Mouse (Mus musculus) thymus, adult 18-20 months (tissue): ENCODE measurements around the gene Ipo4.

ENCODE experiments used
- DNase-seq, 2 experiments: peaks; one replicate each; pipeline ENCODE4 v3.0.0; 2022; ENCODE audit warnings: mixed read lengths in 2 of 2

The Ipo4 gene

DNA sequence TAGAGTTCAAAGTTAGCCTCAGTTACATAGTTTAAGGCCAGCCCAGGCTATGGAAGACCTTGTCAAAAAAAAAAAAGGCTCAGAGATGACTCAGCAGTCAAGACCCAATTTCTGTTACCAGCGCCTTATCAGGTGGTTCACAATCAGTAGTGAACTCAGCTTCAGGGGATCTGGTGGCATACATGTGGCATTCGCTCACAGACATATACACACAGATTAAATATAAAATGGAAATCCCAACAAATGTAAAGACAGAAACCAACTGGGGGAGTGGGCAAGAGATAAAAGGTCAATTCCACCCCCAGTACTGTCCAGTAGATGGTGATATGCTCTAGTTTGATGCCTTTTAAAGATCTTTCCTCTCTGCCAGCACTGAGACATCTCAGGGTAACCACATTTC is 49.6 kb downstream of the Ipo4 start:
- no peak for DNase-seq

DNA sequence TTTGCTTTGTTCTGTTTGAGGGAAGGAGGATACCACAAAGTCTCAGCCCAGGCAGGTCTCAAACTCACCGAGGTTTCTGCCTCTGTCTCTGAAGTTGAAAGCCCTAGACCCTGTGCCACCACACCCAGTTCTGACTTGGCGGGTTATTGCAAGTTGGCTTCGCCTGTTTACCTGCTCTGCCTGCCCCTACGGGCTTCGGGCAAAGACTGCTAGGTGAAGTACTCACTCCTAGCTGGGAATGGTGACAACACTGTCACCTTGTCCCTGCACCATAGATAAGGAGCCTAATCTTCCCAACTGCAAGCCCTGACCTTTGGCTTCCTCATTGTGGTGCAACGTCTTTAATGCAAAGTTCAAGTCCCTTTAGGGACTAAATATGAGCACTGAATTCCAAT is 50.2 kb downstream of the Ipo4 start:
- DNase-seq: no peak

DNA sequence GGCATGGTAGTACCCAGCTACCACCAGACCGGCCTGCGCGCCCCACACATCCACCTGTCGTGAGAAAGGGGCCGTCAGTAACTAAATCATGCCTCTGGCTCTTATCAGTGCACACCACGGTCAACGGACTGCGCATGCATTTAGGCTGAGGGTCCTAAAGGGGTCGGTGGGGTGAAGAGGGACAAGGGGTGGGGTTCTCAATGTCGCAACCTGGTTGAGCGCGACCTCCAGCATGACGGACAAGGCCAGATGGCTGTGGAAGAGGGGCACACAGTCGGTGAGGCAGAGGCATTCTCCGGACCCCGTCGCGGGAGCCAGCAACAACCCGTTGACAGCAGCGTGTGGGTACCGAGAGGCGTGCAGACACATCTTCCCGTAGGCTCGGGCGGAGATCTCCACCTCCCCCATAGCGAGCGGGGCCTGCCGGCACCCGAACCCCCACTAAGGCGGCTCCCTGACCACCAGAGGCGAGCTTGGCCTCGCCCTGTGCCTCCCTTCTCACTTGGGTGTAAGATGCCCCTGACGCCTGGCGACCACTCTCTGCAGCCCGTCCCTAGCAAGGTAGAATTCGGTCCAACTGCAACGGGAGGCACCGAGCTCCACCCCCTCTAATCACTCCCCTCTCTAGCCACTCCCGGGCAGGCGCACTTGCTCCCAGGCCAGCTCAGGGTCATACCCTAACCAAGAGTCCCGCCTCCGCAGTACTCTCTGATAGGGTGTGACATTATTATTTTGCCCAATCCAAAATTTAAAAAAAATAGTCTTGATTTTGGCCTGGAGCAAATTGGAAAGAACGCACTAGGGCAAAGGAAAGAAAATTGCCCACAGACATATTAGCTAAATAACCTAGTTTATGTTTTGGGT is 50.8 kb downstream of the Ipo4 start, which contains the start of gene Emc9:
Gene Emc9, minus strand, starts transcription at position 601 of the 864 bp plus-strand sequence.
- peak; percentile 34 to 48 for DNase-seq

DNA sequence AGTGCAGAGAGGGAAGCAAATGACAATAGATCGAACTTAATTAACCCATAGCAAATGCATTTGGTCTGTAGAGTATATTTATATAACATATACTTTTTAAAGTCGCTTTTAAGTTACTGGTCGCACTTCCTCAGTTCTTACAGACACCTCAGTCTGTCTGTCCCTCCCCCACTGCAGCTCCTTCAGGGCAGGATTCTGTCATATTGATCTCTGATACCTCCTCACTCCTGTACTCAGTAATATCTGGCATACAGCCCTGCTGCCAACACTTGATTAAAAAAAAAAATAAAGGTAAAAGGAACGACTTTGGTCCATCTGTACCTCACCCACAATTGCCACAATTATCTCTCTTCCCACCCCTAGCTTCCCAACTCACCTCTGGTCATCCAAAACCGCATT is 51.5 kb downstream of the Ipo4 start:
- DNase-seq: no peak

DNA sequence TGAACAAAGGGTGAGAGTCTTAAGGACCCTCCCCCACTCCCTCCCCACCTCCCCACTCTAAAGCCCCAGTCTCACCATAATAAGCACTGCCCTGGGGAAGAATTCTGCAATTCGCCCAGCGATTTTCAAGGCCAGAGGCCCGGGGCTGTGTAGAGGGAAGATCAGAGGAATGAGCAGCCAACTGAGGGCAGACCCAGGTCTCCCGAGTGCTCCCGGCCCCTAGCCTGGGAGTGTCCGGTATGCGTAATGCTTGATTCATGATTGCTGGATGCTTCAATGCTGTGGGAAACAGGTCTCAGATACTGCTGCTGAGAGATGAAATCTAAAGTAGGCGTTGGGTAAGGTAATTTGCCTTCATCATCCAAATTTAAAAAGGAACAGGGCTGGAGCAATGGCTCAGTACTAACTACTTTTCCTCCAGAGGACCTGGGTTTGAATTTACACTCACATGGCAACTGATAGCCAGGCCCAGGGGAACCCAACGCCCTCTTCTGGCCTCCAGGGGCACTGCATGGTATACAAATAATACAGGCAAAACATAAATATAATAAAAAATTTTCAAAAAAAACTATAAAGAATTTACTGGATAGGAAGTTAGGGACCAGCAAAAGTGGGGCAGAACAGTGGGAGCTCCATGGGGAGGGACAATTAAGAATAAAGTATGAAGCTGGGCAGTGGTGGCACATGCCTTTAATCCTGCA is 53.6 kb downstream of the Ipo4 start:
- no peak for DNase-seq

DNA sequence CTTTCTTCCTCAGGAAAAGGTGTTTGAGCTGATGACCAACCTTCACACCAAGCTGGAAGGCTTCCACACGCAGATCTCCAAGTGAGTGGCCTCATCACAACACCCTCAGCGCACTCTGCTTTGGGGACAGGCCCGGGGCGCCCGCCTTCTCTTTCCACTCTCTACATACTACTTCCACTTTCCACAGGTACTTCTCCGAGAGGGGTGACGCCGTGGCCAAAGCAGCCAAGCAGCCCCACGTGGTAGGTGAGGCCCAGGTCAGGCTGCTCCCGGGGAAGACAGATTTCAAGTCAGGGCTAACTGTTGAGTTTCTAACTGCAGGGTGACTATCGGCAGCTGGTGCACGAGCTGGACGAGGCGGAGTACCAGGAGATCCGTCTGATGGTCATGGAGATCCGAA is 55.0 kb downstream of the Ipo4 start:
- DNase-seq: no peak

DNA sequence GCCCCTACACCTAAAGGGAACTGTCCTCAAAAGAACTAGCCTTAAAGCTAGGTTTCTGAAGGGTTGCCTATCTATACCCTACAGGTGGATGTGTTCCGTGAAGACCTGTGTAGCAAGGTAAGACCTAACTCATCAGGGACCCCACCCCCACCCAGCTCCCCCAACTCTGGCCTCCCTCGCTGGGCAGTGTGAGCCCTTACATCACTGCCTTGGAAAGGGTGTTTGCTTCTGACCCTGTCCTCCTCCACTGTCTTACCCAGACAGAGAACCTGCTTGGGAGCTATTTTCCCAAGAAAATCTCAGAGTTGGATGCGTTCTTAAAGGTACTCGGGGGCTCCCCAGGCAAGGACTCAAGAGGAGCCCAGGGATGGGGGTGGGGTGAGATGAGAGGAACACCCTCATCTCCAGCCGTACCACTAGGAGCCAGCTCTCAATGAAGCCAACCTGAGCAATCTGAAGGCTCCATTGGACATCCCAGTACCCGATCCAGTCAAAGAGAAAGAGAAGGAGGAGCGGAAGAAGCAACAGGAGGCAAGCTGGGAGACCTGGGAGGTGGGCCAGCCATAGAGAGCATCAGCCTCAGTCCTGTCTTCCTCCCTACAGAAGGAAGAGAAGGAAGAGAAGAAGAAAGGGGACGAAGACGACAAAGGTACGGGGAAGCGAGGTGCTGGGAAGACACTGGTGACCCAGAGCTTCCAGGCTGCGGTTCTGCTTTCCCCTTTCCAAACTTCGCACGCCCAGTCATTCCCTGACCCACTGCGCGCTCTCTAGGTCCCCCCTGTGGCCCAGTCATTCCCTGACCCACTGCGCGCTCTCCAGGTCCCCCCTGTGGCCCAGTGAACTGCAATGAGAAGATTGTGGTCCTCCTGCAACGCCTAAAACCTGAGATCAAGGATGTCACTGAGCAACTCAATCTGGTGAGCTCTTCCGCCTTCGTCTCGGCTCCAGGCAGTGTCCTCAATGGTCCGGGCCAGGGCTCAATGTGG is 56.0 kb downstream of the Ipo4 start:
- DNase-seq: no peak

DNA sequence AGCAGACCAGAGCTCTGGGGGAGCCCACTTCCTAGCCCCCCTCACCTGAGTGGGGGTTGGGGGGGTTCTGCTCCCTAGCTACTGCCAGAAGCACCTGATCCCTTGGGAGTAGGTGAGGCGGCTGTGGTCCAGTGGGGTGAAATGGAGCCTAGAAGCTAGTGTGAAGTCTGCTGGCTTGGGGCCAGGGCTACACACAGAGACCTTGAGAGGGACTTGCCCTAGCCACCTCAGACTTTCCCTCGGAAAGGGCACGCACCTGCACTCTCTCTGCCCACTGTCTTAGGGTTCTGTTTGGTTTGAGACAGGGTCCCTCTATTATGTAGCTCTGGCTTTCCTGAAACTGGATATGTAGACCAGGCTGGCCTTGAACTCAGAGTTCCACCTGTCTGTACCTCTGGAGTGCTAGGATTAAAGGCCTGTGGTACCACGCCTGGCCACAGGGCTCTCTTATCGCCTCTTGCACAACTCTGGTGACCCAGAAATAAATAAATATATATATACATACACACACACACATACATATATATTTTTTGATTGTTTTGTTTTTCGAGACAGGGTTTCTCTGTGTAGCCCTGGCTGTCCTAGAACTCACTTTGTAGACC is 57.0 kb downstream of the Ipo4 start:
- DNase-seq: no peak

DNA sequence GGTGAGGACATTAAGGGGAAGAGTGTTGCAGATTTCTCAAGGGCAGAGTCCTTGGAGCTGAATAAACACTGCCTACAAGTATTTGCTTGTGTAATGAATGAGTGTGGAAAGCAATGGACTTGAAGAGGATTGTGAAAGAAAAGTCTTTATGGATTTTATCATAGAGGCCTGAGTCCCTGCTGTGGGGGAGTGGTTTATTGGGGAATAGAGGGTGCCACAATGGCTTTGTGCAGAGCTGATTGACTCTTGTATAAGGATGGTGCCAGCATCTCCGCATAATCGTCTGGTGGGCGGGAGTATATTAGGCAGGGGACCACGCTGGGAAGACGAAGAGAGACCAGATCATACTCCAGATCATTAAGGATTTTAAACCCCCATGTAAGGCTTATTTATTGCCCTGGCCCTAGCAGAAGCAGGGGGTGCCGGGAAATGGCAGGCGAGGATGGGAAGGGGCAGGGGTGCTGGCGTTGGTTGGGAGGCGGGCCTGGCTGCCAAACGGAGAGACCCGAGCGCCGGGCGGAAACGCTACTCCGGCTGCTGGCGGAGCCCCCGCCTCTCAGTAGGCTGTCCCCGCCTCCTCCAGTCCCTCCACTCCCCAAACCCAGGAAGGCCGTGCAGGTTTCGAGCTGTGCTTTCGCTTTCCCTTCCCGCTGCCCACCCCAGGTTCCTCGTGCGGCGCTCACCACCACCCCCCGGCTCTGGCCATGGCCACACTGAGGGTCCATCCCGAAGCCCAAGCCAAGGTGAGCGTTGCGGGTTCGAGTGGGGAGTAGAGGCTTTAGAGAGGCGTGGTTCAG is 57.7 kb downstream of the Ipo4 start, which contains the start of gene Psme1:
Gene Psme1, plus strand, starts transcription at position 253 of the 797 bp plus-strand sequence.
- DNase-seq: peak; percentile 84 to 85

DNA sequence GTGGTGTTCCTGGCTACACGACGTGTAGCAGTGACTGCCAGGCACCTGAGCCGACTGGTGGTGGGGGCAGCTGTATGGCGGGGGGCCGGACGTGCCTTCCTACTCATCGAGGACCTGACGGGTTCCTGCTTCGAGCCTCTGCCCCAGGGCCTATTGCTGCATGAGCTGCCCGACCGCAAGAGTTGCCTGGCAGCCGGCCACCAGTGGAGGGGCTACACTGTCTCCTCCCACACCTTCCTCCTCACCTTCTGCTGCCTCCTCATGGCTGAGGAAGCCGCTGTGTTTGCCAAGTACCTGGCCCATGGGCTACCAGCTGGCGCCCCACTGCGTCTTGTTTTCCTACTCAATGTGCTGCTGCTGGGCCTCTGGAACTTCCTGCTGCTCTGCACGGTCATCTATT is 59.4 kb downstream of the Ipo4 start:
- no peak for DNase-seq

DNA sequence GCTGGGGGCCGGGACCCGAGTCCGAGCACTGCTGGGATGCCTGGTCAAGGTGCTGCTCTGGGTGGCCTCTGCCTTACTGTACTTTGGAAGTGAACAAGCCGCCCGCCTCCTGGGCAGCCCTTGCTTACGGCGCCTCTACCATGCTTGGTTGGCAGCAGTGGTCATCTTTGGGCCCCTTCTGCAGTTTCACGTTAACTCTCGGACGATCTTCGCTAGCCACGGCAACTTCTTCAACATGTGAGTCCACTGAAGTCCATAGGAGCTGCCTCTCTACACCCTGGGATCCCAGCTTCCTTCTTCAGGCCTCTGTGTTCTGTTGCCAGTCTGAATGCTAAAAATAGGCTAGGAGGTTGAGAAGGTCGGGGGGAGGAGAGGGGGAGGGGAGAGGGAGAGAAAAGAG is 60.0 kb downstream of the Ipo4 start:
- DNase-seq: no peak
